Mouse (Mus musculus) layer of hippocampus, adult 9-11 months (tissue): ENCODE measurements at regions not wholly inside any gene's neighbourhood (a gene's known extent, or its start where the extent isn't known, plus 50 kb on each side); places are given as distances from the start of the nearest gene placed in this dataset.

ENCODE experiments used
- DNase-seq: peaks from one replicate; pipeline ENCODE4 v3.0.0; 2022

- peak; percentile 44 for DNase-seq
Measured at GRCm38 (mm10) chr10:112863808-112864207, 65.0 kb downstream of the Atxn7l3b start.

- no peak for DNase-seq
Measured at GRCm38 (mm10) chr10:112863375-112863774, 65.4 kb downstream of the Atxn7l3b start.

- no peak for DNase-seq
Measured at GRCm38 (mm10) chr10:112851997-112852396, 76.8 kb downstream of the Atxn7l3b start.

- no peak for DNase-seq
Measured at GRCm38 (mm10) chr10:112846225-112846624, 82.6 kb downstream of the Atxn7l3b start.

GRCm38 (mm10) chr10:112837400-112838035, 91.3 kb downstream of the Atxn7l3b start:
- no peak for DNase-seq

GRCm38 (mm10) chr10:112835970-112836369, 92.8 kb downstream of the Atxn7l3b start:
- DNase-seq, result no peak

GRCm38 (mm10) chr10:112835508-112835907, 93.3 kb downstream of the Atxn7l3b start:
- DNase-seq, result no peak

GRCm38 (mm10) chr10:112810181-112810580, 118.6 kb downstream of the Atxn7l3b start:
- DNase-seq, result no peak

- no peak for DNase-seq
Measured at GRCm38 (mm10) chr10:112803557-112803956, 125.2 kb downstream of the Atxn7l3b start.

GRCm38 (mm10) chr10:112801560-112801959, 127.2 kb downstream of the Atxn7l3b start:
- no peak for DNase-seq

- DNase-seq, result no peak
Measured at GRCm38 (mm10) chr10:112798603-112799002, 130.2 kb downstream of the Atxn7l3b start.

GRCm38 (mm10) chr10:112798090-112798489, 130.7 kb downstream of the Atxn7l3b start:
- no peak for DNase-seq

- no peak for DNase-seq
Measured at GRCm38 (mm10) chr10:112795938-112796337, 132.9 kb downstream of the Atxn7l3b start.

- no peak for DNase-seq
Measured at GRCm38 (mm10) chr10:112795473-112795872, 133.3 kb downstream of the Atxn7l3b start.

- no peak for DNase-seq
Measured at GRCm38 (mm10) chr10:112788236-112788635, 140.6 kb downstream of the Atxn7l3b start.

- no peak for DNase-seq
Measured at GRCm38 (mm10) chr10:112774262-112774661, 154.5 kb downstream of the Atxn7l3b start.

- DNase-seq, result peak; percentile 4
Measured at GRCm38 (mm10) chr10:112746683-112747082, 182.1 kb downstream of the Atxn7l3b start.

- no peak for DNase-seq
Measured at GRCm38 (mm10) chr10:112743527-112743926, 185.3 kb downstream of the Atxn7l3b start.

GRCm38 (mm10) chr10:112742123-112742522, 186.7 kb downstream of the Atxn7l3b start:
- DNase-seq, result no peak
